ENCODE assay signal across 8 mouse cellular contexts in genomic region chrX:82948630-82949029, GRCm38 (mm10). TPM values are rescaled to one million over a fixed set of nuclear protein-coding genes. Genes with fewer than 3 reads are reported as not detected.
DNase-seq lines count a peak whose midpoint lies in the region; ATAC-seq and TF ChIP-seq lines count a peak whose summit lies in the region.

Gene Dmd, plus strand, starts transcription at chrX:82948870.

- DNase-seq in left cerebral cortex, adult 2 months (ENCODE audit: extremely low spot score in 1 of 2, low spot score in 2 of 2) = no peak
- no peak for DNase-seq in left cerebral cortex, adult 11 months (ENCODE audit: low spot score)
- DNase-seq in forebrain, postnatal 0 days = no peak
- DNase-seq in hindbrain, embryonic 10.5 days (ENCODE audit: low spot score) = no peak
- DNase-seq in ovary, postnatal 10 days (ENCODE audit: low spot score) = no peak
- DNase-seq in kidney, adult 11 months = no peak

- no peaks in the 10 kb centered on the region for H3K9me3 ChIP-seq in forebrain, postnatal 0 days (ENCODE audit: low read length)
- H3K9me3 ChIP-seq in hindbrain, embryonic 10.5 days = no peaks in the 10 kb centered on the region
- no peaks in the 10 kb centered on the region for H3K9me3 ChIP-seq in lung, embryonic 16.5 days (ENCODE audit: control insufficient read depth, low read length)

- no peak within 1 kb of the TSS for H3K27ac ChIP-seq in left cerebral cortex, adult 2 months
- no peak within 1 kb of the TSS for H3K27ac ChIP-seq in forebrain, postnatal 0 days (ENCODE audit: low read depth, low read length)
- no peak within 1 kb of the TSS for H3K27ac ChIP-seq in hindbrain, embryonic 10.5 days
- no peak within 1 kb of the TSS for H3K27ac ChIP-seq in lung, embryonic 16.5 days (ENCODE audit: low read length)

- H3K36me3 ChIP-seq in forebrain, postnatal 0 days (ENCODE audit: insufficient read depth) = no peaks in the 10 kb centered on the region
- H3K36me3 ChIP-seq in hindbrain, embryonic 10.5 days = no peaks in the 10 kb centered on the region
- no peaks in the 10 kb centered on the region for H3K36me3 ChIP-seq in lung, embryonic 16.5 days (ENCODE audit: control insufficient read depth, insufficient read depth, low read length)

- 73% methylated on average over 3 of the region's 3 CpGs for WGBS in forebrain, postnatal 0 days
- 73% methylated on average over 3 of the region's 3 CpGs for WGBS in hindbrain, embryonic 10.5 days
- WGBS in lung, embryonic 16.5 days = 35% methylated on average over 3 of the region's 3 CpGs

- H3K4me1 ChIP-seq in forebrain, postnatal 0 days (ENCODE audit: insufficient read depth) = no peaks in the 10 kb centered on the region
- no peaks in the 10 kb centered on the region for H3K4me1 ChIP-seq in hindbrain, embryonic 10.5 days (replicated peaks)
- no peaks in the 10 kb centered on the region for H3K4me1 ChIP-seq in lung, embryonic 16.5 days (replicated peaks; ENCODE audit: control insufficient read depth, insufficient read depth, low read length)

- TF ChIP-seq CTCF in left cerebral cortex, adult 2 months (IDR thresholded peaks at IDR 0.05) = no peak
- no peak for TF ChIP-seq CTCF in forebrain, postnatal 0 days (IDR thresholded peaks at IDR 0.05; ENCODE audit: low read depth)

- intact Hi-C loops in left cerebral cortex, adult 2 months (cut with DNase I) = no loop called here

- H3K9ac ChIP-seq in forebrain, postnatal 0 days = no peak within 1 kb of the TSS
- H3K9ac ChIP-seq in lung, embryonic 16.5 days (ENCODE audit: low read length) = no peak within 1 kb of the TSS

- H3K4me3 ChIP-seq in left cerebral cortex, adult 2 months = no peak within 1 kb of the TSS
- no peak within 1 kb of the TSS for H3K4me3 ChIP-seq in forebrain, postnatal 0 days (ENCODE audit: low read depth, low read length)
- no peak within 1 kb of the TSS for H3K4me3 ChIP-seq in hindbrain, embryonic 10.5 days
- no peak within 1 kb of the TSS for H3K4me3 ChIP-seq in lung, embryonic 16.5 days (ENCODE audit: low read length)

- H3K4me2 ChIP-seq in forebrain, postnatal 0 days (ENCODE audit: low read depth) = no peak within 1 kb of the TSS
- no peak within 1 kb of the TSS for H3K4me2 ChIP-seq in lung, embryonic 16.5 days (ENCODE audit: low read depth, low read length)

- no peaks in the 10 kb centered on the region for H3K27me3 ChIP-seq in forebrain, postnatal 0 days (ENCODE audit: insufficient read depth, low read length)
- H3K27me3 ChIP-seq in hindbrain, embryonic 10.5 days (ENCODE audit: insufficient read depth, poor library complexity, severe bottlenecking) = no peaks in the 10 kb centered on the region
- no peaks in the 10 kb centered on the region for H3K27me3 ChIP-seq in lung, embryonic 16.5 days (ENCODE audit: control insufficient read depth, insufficient read depth, low read depth, low read length)

- ATAC-seq in forebrain, postnatal 0 days = no peak
- peak; percentile 45; the same call in 1 of the 2 replicates for ATAC-seq in lung, embryonic 16.5 days (ENCODE audit: low read depth)
- ATAC-seq in megakaryocyte, adult 5-6 weeks (ENCODE audit: poor library complexity, severe bottlenecking) = no peak

RNA-seq across cellular contexts. Expression of gene Dmd, which starts in this region (rescaled TPM):
- total RNA-seq in left cerebral cortex, adult 2 months (2021) = 10 to 100 TPM; 70.8 to 74.1 TPM
- total RNA-seq in forebrain, postnatal 0 days (2014; rRNA removed) = 55.1 and 57.9 TPM in 2 replicates
- 10.3 and 17.1 TPM in 2 replicates for polyA plus RNA-seq in forebrain, postnatal 0 days (2015; fragmentation: Nextera tagmentation; extraction: Ambion mirVana)
- 14.5 and 15.2 TPM in 2 replicates for polyA plus RNA-seq in hindbrain, embryonic 10.5 days (2016; fragmentation: Nextera tagmentation; extraction: Ambion mirVana)
- 26.0 and 29.7 TPM in 2 replicates for polyA plus RNA-seq in lung, embryonic 16.5 days (2015; fragmentation: Nextera tagmentation; extraction: Ambion mirVana)
- total RNA-seq in megakaryocyte, adult 5-6 weeks (2015) = 0.18 TPM in 1 of 2 replicates, not detected in the other
- total RNA-seq in megakaryocyte, adult 5-6 weeks (2017) = not detected in 2 replicates

Comparison
In these comparisons a context has a peak if more than half of its experiments do, and no peak if none do; other contexts are left out.
1. RNA of gene Dmd (total RNA-seq): 70.8 to 74.1 TPM in left cerebral cortex, adult 2 months and 55.1 to 57.9 TPM in forebrain, postnatal 0 days; 0.18 TPM in megakaryocyte, adult 5-6 weeks; every median in the first group is over 10 times any median in the second.